Mouse (Mus musculus): ENCODE measurements around the gene Galnt2.

DNA sequence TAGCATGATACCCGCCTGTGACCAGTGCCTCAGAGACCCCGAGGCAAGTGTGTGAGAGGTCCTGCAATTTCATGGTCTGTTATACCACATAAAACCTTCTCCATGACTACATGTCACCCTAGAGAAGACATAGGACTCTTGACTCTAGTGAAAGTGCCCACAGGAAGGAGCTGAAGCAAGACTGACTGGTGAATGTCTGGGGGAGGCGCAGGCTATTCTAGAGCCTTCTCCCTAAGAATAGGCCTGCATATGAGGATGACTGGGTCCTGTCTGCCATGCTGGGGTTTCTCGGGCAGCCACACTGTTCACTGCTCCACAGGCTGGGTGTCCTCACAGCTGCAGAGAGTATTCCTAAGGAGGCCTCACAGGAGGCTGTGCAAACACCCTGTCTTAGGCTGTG is 73.0 kb downstream of the Galnt2 start:
- TF ChIP-seq CTCF (IDR thresholded peaks at IDR 0.05; ENCODE audit: borderline replicate concordance, control insufficient read depth, extremely low read depth, insufficient read depth, low read length, poor library complexity) (no peak), POLR2A (IDR thresholded peaks at IDR 0.05; ENCODE audit: control insufficient read depth, extremely low read depth, insufficient read depth, low read length, poor library complexity) (no peak)
